Mouse (Mus musculus) left cerebral cortex, adult 8-10 months (tissue): Measurements from ENCODE around the gene Fcer1g. TPM values are rescaled to one million over a fixed set of nuclear protein-coding genes. Genes with fewer than 3 reads are reported as not detected.
"Not testable (repeated sequence)": the region's sequence is repeated elsewhere in the genome, so short reads cannot be mapped to it uniquely, and the experiment has no call there.

Source experiments
- DNase-seq, 2 experiments: peaks; one replicate each; pipeline ENCODE4 v3.0.0; 2022; ENCODE audit warnings: low spot score in 2 of 2
- total RNA-seq, 4 experiments: library from RNA; stranded (reverse); gene quantifications; 2 replicates each; pipeline ENCODE4 v1.2.4; 2022

The Fcer1g gene
- total RNA-seq, 4 experiments from 2014 or later: 9.1 to 63.9 (median 28.2) TPM

DNA sequence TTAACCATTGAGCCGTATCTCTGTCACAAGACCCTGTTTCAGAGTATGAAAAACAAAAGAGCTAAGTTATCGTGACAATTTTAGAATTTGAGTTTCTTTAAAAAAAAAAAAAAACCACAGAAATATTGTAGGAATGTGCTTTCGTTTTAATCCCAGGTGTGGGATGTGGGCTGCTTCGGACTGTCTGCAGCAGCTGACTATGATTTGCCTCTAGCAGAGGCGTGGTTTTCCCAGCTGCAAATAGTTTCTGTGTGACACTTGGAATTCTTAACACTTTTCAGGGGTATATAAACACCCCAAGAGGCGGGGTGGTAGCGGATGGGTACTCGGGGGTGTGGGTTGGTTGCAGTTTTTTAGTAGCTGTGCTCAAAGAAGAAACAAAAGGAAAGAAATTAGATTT is 11.2 kb upstream of the Fcer1g start:
- DNase-seq: no peak

DNA sequence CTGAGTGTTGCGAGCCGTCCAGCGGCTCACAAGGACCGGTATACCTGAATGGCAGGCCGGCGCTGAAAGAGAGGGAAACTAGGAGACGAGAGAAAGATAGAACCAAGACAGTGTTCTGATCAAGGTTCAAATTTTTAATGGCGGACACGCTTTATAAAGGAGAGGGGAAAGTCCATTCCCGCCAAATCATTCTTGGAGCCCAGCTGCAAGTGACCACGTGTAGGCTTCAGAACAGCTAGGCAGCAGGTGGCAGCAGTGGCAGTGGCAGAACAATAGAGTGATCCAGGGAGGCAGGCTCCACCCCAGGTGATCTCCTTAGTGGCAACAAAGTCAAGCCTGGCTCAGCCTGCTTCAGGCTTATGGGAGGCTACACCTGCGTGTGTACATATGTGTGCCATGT is 7.8 kb upstream of the Fcer1g start:
- DNase-seq: not testable (repeated sequence)

DNA sequence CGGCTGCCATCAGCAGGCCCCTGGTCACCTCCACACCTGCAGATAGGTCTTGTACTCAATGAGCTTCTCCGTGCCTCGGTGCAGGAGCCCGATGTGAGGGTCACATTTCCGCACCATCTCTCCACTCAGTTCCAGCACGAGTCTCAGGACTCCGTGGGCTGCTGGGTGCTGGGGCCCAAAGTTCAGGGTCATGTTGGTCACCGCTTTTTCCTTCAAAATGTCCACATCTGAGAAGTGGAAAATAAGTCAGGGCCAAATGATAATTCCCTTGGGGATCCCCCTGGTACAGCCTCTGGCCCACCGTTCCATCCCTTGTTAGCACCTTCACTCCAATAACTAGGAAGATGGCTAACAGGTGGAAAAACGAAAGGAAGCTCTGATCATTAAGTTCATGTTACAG is 6.7 kb upstream of the Fcer1g start:
- no peak for DNase-seq

DNA sequence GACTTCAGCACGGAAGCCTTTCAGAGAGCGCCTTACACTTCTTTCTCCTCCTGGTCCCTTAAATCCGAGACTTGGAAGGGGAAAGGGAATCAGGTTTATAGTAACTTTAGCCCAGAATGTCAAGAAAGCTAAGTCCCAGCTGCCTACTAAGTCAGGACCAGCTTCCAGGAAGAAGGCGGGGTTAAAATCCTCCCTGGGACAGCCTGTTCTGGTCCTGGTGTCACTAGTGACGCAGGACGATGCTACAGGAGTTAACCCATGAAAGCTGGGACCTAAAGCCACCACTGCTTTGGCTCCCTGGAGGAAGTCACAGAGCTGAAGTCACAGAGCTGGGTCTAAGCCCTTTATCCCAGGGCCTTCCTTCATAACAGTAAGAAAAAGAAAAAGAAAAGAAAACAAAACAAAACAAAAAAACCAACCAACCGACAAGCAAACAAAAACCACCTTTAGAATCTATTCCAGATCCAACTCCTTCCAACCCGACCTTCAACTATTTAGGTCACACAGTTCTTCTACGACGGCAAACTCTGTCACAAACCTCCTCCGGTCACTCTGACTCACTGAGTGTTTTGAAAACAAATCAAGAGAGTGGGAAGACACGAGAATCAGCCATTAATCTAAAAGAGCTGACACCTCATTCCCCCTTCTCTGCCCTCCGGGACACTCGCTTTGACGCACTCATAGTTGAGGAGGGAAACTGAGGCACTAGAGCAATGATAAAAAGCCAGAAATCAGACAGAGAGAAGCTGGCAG is 6.0 kb upstream of the Fcer1g start:
- no peak for DNase-seq

DNA sequence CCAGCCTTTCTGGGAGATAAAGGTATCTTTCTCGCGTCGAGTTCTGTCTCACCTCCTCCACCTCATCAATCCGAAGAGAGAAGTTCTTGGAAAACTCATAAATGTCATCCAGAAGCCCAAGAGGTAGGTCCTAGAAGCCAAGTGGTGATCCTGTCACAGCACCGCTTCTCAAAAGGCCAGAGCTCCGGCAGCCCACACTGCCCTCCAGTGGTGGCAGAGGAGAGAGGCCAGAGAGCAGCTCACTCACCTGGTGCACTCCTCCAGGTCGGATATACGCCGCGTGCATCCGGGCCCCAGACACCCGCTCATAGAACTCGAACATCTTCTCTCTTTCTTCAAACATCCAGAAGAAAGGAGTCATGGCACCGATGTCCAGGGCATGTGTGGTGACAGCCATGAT is 4.3 kb upstream of the Fcer1g start:
- DNase-seq: no peak

DNA sequence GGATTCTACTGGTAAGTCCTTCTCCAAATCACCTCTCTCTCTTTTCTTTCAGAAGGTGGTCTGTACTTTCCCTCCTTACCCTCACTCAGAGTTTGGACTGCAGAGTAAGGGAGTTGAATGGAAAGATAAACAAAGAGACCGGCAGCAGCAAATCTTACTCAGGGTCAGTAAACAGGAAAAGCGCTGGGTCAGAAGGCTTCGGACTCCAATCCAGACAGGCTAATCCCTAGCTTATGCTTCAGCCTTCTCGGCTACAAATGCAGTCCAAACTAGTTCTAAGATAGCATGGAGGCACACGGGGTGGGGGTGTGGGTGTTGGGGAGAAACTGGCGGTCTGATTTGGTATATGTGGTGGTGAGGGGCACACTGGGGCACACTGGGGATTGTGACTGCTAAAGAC is 3.3 kb upstream of the Fcer1g start:
- DNase-seq: no peak

DNA sequence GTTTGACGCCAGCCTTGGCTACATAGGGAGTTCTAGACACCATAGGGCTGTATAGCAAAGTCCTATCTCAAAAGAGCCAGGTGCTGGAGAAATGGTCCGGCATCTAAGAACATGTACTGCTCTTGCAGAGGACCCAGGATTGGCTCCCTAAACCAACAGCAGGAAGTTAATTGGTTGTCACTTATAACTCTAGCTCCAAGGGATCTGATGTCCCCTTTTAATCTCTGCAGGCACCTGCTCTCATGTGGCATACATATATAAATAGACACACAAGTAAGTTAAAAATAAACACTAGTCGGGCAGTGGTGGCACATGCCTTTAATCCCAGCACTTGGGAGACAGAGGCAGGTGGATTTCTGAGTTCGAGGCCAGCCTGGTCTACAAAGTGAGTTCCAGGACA is 1.6 kb upstream of the Fcer1g start:
- DNase-seq: no peak

DNA sequence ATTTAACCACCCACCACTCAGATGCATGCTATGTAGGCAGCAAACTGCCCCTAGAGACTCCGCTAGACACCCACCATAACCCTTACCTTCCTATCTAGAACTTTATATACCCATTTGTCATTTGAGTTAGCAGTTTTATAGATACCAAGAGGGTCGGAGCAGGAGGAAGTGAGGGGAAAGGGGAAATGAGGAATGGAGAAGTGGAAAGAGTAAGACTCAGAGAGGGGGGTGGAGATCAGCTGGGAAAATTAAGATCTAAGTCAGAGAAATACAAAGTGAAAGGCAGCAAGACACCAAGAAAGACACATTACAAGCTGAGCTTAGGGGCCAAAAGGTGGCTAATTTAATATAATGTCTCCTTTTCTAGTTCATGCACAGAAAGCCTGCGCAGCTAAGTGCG is 373 bp upstream of the Fcer1g start:
- no peak for DNase-seq

DNA sequence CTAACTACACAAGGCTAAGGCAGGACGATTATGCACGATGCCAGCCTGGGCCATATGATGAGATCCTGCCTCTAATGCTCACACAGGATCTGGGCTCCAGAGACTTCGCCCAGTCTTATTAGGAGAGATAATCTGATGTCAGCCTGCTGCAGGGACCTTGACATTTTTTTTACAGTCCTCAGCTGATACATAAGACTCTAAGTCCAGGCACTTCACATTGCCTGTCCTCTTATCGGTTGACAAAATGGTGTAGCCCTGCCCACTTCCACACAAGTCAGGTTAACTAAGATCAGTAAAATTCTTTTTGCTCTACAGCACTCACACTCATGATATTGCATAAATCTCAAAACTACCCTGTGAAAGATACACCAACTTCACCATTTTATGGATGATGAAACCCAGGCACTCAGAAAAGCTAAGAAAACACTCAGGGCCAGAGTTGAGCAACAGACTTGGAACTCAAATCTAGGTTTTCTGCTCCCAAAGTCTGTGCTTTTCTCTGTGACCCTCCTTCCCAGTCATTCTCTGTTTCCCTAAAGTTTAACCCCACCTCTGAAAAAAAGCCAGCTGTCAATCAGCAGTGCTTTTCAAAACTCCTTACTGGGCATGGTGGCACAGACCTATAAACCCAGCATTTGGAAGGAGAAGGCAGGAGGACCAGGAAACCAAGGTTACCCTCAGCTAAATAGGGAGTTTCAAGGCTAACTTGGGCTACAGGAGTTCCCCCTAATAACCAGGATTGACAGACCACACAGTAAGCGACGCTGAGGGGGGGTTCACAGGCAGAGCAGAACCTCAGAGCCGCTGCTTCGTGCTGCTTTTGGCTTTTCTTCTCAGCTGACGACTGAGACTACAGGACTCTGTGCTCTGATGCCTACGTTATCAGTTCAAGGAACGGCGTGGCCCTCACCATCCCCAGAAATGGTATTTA is 1.1 kb downstream of the Fcer1g start:
- DNase-seq: no peak

DNA sequence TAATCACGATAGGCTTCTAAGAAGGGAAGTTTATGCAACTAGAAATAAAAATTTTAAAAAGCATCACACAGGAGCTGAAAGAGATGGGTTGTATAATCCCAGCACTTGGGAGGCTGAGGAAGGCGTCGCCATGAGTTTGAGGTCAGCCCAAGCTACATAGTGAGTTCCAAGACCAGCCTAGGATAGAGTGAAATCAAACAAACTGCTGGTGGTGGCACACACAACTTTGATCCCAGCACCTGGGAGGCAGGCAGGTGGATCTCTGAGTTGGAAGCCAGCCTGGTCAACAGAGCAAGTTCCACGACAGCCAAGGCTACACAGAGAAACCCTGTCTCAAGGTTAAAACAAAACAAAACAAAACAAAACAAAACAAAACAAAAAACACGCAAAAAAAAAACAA is 1.8 kb downstream of the Fcer1g start:
- no peak for DNase-seq

DNA sequence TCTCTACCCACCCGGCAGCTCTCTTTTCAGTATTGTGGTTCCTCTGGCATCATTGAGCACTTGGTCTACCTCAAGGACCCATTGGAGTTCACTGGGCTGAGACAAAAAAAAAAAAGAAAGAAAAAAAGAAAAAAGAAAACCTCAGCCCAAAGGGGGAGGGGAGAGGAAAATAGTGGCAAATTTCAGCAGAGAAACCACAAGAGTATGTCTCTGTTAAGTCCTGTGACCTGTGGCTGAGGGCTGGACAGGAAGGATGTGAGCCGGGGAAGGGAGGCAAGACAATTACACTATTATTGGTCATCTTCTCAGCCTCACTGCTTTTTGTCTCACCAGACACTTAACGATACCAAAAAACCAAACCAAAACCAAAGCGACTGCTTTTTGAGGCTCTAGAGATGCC is 2.3 kb downstream of the Fcer1g start:
- DNase-seq: no peak

DNA sequence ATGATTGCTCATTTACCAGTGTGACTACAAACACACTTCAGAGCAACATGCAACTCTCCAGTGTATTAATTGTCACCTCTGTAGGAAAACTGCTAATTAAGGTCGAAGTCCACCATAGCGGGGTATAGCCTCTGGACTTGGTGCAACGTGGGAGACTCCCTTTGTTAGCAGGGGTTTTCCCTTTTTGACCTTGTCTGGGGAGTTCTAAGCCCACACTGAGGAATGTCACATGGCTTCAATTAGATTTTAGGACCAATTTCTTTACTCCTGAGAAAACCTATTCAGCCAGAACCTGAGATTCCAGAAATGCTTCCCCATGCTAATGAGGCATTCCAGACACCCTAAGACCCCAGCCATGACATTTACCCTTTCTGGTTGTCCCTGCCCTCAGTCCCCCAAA is 4.0 kb downstream of the Fcer1g start:
- no peak for DNase-seq

DNA sequence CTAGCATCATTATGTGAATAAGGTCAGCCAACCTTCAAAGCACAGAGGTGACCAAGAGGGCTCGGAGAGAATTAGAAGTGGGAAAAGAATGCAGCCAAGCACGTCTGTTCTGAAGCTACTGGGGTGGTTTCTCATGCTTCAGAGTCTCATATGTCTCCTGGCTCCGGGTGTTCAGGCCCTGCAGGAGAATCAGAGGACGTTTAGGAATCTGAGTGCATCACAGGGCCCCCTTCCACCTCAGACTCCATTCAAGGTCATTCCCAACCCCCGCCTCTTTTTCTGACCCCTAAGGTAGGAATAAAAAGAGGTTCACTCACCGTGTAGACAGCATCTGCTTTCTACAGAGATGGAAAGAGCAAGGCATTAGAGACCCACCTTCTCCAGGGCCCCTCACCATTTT is 4.4 kb downstream of the Fcer1g start:
- no peak for DNase-seq

DNA sequence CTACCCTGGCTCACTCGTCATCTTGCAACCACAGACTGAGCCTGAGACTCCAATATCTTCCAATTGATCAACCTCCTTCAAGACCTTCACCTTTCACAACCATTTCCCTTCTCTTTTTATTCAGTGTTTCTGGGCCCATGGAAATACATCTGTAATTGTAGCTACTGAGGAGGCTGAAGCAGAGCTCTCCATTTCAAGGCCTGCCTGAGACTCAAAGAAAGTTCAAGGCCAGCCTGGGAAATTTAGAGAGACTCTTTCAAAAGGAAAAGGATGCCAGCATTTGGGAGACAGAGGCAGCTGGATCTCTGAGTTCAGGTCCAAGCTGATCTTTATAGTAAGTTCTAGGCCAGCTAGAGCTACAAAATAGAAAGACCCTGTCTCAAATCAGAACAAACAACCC is 6.3 kb downstream of the Fcer1g start:
- DNase-seq: no peak

DNA sequence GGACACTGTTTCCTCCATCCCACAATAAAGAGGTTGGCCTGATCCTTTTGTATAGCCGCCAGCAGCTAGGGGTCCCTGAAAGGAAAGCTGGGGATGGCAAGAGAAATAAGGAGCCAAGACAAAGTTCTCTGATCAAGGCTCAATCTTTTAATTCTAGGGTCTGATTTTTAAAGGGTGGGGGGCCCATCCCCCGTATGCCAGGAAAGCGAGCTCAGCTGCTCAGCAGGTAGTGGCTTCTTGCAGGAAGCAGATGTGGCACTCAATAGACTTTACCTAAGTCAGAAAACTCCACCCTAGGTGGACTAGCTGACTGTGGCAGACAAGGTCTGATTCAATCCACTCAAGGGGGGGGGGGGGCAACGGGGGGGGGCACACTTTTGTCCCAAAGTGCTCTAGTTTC is 7.4 kb downstream of the Fcer1g start:
- no peak for DNase-seq

DNA sequence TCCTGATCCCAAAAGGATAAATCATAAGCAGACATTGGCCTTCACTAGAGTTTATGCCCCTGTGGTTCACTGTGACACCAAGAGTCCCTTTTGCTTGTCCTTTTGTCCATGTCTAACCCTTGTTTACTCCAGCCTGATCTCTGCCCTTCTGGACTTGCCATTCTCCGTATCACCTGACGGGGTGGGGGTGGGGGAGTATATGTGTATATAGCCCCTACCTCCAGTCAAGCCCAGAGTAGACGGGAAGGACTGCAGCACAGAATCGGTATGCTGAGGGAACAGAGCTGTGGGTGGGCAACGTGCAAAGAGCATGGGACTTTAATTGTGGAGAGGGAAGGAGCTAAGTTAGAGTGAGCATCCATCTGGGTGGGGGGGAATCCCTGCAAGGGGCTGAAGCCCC is 9.3 kb downstream of the Fcer1g start, which contains the start of gene Apoa2:
TSS of gene Apoa2 (plus strand) at position 198 of the 400 bp plus-strand sequence.
- no peak for DNase-seq

DNA sequence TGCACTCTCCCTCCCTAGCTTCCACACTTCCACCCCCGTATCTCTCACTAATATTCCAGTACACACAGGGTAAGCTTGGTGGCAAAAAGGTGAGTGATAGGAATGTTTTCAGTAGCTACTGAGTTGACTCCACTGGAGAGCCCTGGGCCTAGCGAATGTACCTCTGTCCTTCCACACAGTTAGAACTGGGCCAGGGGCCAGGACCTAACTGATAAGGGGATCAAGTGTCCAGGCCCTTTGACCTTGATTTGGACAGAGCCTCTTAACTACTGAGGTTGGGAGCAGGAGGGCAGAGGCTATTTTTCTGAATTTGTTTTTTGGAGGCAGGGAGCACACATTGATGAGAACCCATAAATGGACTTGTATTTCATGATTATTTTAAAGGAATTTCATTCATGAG is 10.4 kb downstream of the Fcer1g start:
- no peak for DNase-seq

DNA sequence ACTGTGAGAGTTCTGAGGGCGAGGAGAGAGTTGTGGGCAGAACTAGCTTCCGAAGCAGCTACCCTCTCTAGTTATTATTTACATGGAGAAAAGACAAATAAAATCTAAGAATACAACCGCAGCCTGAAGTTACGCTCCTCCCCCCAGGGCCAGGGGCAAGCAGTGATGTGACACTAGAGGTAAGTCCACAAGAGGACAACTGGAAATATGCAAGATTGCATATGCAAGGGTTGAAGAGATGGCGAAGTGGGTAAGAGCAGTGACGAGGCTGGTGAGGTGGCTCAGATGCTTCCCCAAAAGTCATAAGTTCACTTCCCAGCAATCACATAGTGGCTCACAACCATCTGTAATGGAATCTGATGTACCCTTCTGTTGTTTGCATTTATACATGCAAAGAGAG is 11.0 kb downstream of the Fcer1g start:
- DNase-seq: no peak

DNA sequence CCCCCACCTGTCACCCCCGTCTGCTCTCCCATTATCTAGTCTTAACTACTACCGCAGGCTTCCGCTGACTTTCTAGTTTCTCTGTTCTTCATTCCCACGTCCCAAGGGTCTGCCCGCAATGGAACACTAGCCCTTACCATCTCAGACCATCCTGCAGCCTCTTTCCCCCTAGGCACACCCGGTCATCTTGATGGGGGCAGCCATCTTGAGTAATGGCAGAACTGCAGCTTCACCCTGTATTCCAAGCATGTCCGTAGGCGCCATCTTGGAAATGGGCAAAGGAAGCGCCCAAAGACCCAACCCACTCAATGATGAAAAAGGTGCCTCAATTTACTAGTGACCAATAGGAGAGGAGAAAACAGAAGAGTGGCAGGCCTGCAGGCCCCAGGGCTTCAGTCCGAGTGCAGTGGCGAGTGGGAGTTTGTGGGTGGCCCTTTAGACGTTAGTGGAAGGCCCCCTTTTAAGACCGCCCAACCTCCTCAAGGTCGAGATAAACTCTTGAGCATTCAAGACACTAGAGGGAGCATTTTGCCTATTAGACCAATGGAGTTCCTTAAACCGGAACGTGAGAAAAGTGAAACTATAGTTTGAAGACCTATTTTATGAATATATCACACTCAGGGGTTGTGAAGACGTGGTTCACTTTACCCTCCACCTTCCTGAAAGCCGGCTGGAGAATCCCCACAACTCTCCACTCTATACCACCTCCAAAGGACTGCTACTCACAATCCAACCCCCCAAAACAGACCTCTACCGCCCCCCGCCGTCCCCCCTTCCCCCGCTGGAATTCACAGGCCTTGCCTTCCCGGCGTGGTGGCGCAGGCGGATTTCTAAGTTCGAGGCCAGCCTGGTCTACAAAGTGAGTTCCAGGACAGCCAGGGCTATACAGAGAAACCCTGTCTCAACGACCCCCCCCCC is 11.7 kb downstream of the Fcer1g start, which contains the start of gene Tomm40l:
TSS of gene Tomm40l (minus strand) at position 277 of the 918 bp plus-strand sequence.
- peak; percentile 84 to 99 for DNase-seq

DNA sequence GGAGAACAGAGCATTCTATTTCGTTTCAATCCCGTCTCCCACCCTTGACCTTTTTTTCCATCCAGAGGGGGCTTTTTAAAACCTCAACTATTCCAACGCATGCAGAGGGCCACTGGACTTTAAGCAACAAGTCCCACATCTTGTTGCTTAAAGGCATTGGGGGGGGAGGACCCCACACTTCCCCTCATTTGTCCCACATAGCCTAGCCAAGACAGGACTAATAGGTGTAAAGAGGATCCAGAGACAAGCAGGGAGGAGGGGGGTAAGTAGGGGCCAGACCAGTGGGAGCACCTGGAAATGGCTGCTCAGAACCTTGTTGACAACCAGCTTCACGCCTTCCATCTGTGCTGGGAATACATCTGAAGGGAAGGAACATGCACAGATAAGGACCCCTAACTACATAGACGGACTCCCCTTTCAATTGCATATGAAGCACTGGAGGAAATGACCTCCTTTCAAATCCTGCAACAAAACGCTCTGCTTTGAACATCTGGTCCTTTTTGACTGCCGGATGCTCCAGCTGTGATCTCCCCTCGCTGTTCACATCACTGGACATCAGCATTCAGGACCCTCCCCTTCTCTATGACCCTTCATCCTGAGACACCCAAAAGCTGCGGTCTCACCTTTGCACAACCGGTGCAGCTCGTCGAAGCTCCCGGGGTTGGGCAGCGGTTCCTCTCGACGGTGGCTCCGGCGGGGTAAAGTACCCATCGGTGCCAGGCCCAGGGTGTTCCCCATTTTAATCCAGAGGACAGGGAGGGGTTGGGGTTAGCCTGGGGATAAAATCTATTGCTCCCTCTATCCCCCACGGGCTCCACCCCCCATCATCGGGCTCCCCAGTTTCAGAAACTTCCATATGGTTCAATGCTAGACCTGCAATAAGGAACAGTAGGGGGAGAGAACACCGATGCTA is 12.6 kb downstream of the Fcer1g start:
- peak in 1 of 2 experiments; percentile 34 for DNase-seq
